In genomic region chr7:45037720-45038361, GRCm38 (mm10) we compare ENCODE assay signal across 8 mouse cellular contexts. TPM values are rescaled to one million over a fixed set of nuclear protein-coding genes. Genes with fewer than 3 reads are reported as not detected.
DNase-seq lines count a peak whose midpoint lies in the region; ATAC-seq and TF ChIP-seq lines count a peak whose summit lies in the region.

No protein-coding gene starts in this region.

- ATAC-seq in forebrain, embryonic 11.5 days (replicated peaks; ENCODE audit: low FRiP score) = no peak
- no peak for ATAC-seq in forebrain, embryonic 14.5 days
- no peak for ATAC-seq in embryonic facial prominence, embryonic 11.5 days (replicated peaks; ENCODE audit: insufficient number of reproducible peaks, low FRiP score, low TSS enrichment, low read depth)
- 0 out of 2 replicates have a peak, but pooled peaks have one; percentile 66 for ATAC-seq in liver, embryonic 11.5 days (replicated peaks; ENCODE audit: low FRiP score)

- no peak overlapping the region for H3K4me2 ChIP-seq in forebrain, embryonic 11.5 days (ENCODE audit: low read depth, low read length, severe bottlenecking)
- no peak overlapping the region for H3K4me2 ChIP-seq in forebrain, embryonic 14.5 days (ENCODE audit: low read length)
- H3K4me2 ChIP-seq in embryonic facial prominence, embryonic 11.5 days (ENCODE audit: low read depth, low read length) = no peak overlapping the region
- H3K4me2 ChIP-seq in liver, embryonic 11.5 days = no peak overlapping the region

- peak; percentile 77 for DNase-seq in forebrain, embryonic 11.5 days (ENCODE audit: low spot score)
- DNase-seq in forebrain, embryonic 14.5 days (ENCODE audit: low spot score) = no peak
- DNase-seq in thymus, adult 2 months = peak; percentile 80
- no peak for DNase-seq in thymus, adult 18-20 months
- peak; percentile 64 for DNase-seq in embryonic facial prominence, embryonic 11.5 days (ENCODE audit: low spot score)
- peak; percentile 66 for DNase-seq in liver, embryonic 11.5 days (ENCODE audit: low spot score)
- DNase-seq in retina, embryonic 14.5 days (ENCODE audit: low spot score) = peak; percentile 64
- no peak for DNase-seq in urinary bladder, adult 2 months (ENCODE audit: low spot score)

- peaks cover 45% of the 10 kb centered on the region for H3K36me3 ChIP-seq in forebrain, embryonic 11.5 days (ENCODE audit: control insufficient read depth, insufficient read depth, low read length)
- peaks cover 99% of the 10 kb centered on the region for H3K36me3 ChIP-seq in forebrain, embryonic 14.5 days (ENCODE audit: control insufficient read depth, insufficient read depth, low read length)
- peaks cover 68% of the 10 kb centered on the region for H3K36me3 ChIP-seq in thymus, adult 2 months (ENCODE audit: control insufficient read depth, insufficient read depth, low read length)
- peaks cover 34% of the 10 kb centered on the region for H3K36me3 ChIP-seq in embryonic facial prominence, embryonic 11.5 days (replicated peaks; ENCODE audit: control insufficient read depth, insufficient read depth, low read depth, low read length)
- H3K36me3 ChIP-seq in liver, embryonic 11.5 days (ENCODE audit: control insufficient read depth, insufficient read depth, low read length) = peaks cover 75% of the 10 kb centered on the region

- no peak overlapping the region for H3K9ac ChIP-seq in forebrain, embryonic 11.5 days (ENCODE audit: low read length)
- no peak overlapping the region for H3K9ac ChIP-seq in forebrain, embryonic 14.5 days (ENCODE audit: low read length)
- no peak overlapping the region for H3K9ac ChIP-seq in embryonic facial prominence, embryonic 11.5 days (replicated peaks; ENCODE audit: low read length)
- H3K9ac ChIP-seq in liver, embryonic 11.5 days (ENCODE audit: low read depth, low read length) = no peak overlapping the region

- TF ChIP-seq CTCF in thymus, adult 2 months (IDR thresholded peaks at IDR 0.05; ENCODE audit: borderline replicate concordance, control insufficient read depth, extremely low read depth, insufficient read depth, low read length, poor library complexity) = peak; percentile 84; the same call in 1 of the 2 replicates

- H3K9me3 ChIP-seq in forebrain, embryonic 11.5 days (ENCODE audit: control insufficient read depth, low read length) = no peaks in the 10 kb centered on the region
- no peaks in the 10 kb centered on the region for H3K9me3 ChIP-seq in forebrain, embryonic 14.5 days (replicated peaks; ENCODE audit: control insufficient read depth, low read length)
- H3K9me3 ChIP-seq in embryonic facial prominence, embryonic 11.5 days (replicated peaks; ENCODE audit: control insufficient read depth, low read length) = no peaks in the 10 kb centered on the region
- no peaks in the 10 kb centered on the region for H3K9me3 ChIP-seq in liver, embryonic 11.5 days (ENCODE audit: control insufficient read depth, low read length)

- H3K4me3 ChIP-seq in forebrain, embryonic 11.5 days (ENCODE audit: low read depth, low read length) = no peak overlapping the region
- H3K4me3 ChIP-seq in forebrain, embryonic 14.5 days (ENCODE audit: low read depth, low read length) = no peak overlapping the region
- H3K4me3 ChIP-seq in thymus, adult 2 months (ENCODE audit: control insufficient read depth, insufficient read depth, low read length) = no peak overlapping the region
- H3K4me3 ChIP-seq in embryonic facial prominence, embryonic 11.5 days (ENCODE audit: low read depth, low read length) = no peak overlapping the region
- H3K4me3 ChIP-seq in liver, embryonic 11.5 days (ENCODE audit: low read depth, low read length) = no peak overlapping the region; the same call in 1 of the 2 replicates

- no peaks in the 10 kb centered on the region for H3K27me3 ChIP-seq in forebrain, embryonic 11.5 days (ENCODE audit: control insufficient read depth, insufficient read depth, low read length)
- no peaks in the 10 kb centered on the region for H3K27me3 ChIP-seq in forebrain, embryonic 14.5 days (replicated peaks; ENCODE audit: control insufficient read depth, insufficient read depth, low read length)
- H3K27me3 ChIP-seq in thymus, adult 2 months (ENCODE audit: control insufficient read depth, insufficient read depth, low read length) = no peaks in the 10 kb centered on the region
- H3K27me3 ChIP-seq in embryonic facial prominence, embryonic 11.5 days (ENCODE audit: control insufficient read depth, insufficient read depth, low read length) = no peaks in the 10 kb centered on the region
- no peaks in the 10 kb centered on the region for H3K27me3 ChIP-seq in liver, embryonic 11.5 days (replicated peaks; ENCODE audit: control insufficient read depth, insufficient read depth, low read length)

- TF ChIP-seq POLR2A in thymus, adult 2 months (IDR thresholded peaks at IDR 0.05; ENCODE audit: control insufficient read depth, extremely low read depth, insufficient read depth, low read length, poor library complexity) = no peak

- H3K27ac ChIP-seq in forebrain, embryonic 11.5 days (ENCODE audit: low read depth, low read length) = no peak overlapping the region
- no peak overlapping the region for H3K27ac ChIP-seq in forebrain, embryonic 14.5 days (ENCODE audit: low read depth, low read length)
- no peak overlapping the region for H3K27ac ChIP-seq in thymus, adult 2 months (ENCODE audit: control insufficient read depth, insufficient read depth, low read length)
- no peak overlapping the region for H3K27ac ChIP-seq in embryonic facial prominence, embryonic 11.5 days (replicated peaks; ENCODE audit: low read depth, low read length)
- H3K27ac ChIP-seq in liver, embryonic 11.5 days (ENCODE audit: low read depth, low read length) = no peak overlapping the region

- H3K4me1 ChIP-seq in forebrain, embryonic 11.5 days (replicated peaks; ENCODE audit: control insufficient read depth, insufficient read depth, low read length) = no peaks in the 10 kb centered on the region
- H3K4me1 ChIP-seq in forebrain, embryonic 14.5 days (ENCODE audit: control insufficient read depth, insufficient read depth, low read length) = no peaks in the 10 kb centered on the region
- H3K4me1 ChIP-seq in thymus, adult 2 months (replicated peaks; ENCODE audit: control insufficient read depth, insufficient read depth, low read length) = no peaks in the 10 kb centered on the region
- no peaks in the 10 kb centered on the region for H3K4me1 ChIP-seq in embryonic facial prominence, embryonic 11.5 days (ENCODE audit: control insufficient read depth, insufficient read depth, low read length)
- no peaks in the 10 kb centered on the region for H3K4me1 ChIP-seq in liver, embryonic 11.5 days (replicated peaks; ENCODE audit: control insufficient read depth, insufficient read depth, low read length)

- whole genome bisulfite sequencing in forebrain, embryonic 11.5 days = 74% methylated on average over 7 of the region's 7 CpGs
- WGBS in forebrain, embryonic 14.5 days = 76% methylated on average over 7 of the region's 7 CpGs
- 62% methylated on average over 7 of the region's 7 CpGs for WGBS in thymus, adult 2 months
- WGBS in embryonic facial prominence, embryonic 11.5 days = 72% methylated on average over 7 of the region's 7 CpGs
- WGBS in liver, embryonic 11.5 days = 63% methylated on average over 7 of the region's 7 CpGs

RNA-seq across cellular contexts. Expression of gene Prr12, which starts 14.8 kb away (rescaled TPM):
- polyA plus RNA-seq in forebrain, embryonic 11.5 days (2014; fragmentation: Nextera tagmentation; extraction: Ambion mirVana) = 16.1 and 19.2 TPM in 2 replicates
- 13.6 and 16.0 TPM in 2 replicates for polyA plus RNA-seq in forebrain, embryonic 14.5 days (2014; fragmentation: Nextera tagmentation; extraction: Ambion mirVana)
- polyA plus RNA-seq in thymus, adult 2 months (2012; rRNA removed) = 32.7 and 43.5 TPM in 2 replicates
- 10.9 and 11.8 TPM in 2 replicates for polyA plus RNA-seq in embryonic facial prominence, embryonic 11.5 days (2014; fragmentation: Nextera tagmentation; extraction: Ambion mirVana)
- polyA plus RNA-seq in liver, embryonic 11.5 days (2014; fragmentation: Nextera tagmentation; extraction: Ambion mirVana) = 7.3 and 8.7 TPM in 2 replicates
- 5.1 and 18.2 TPM in 2 replicates for polyA plus RNA-seq in urinary bladder, adult 2 months (2012; rRNA removed)

RNA-seq across cellular contexts. Expression of gene Rras, which starts 20.1 kb away (rescaled TPM):
- 15.5 and 16.6 TPM in 2 replicates for polyA plus RNA-seq in forebrain, embryonic 11.5 days (2014; fragmentation: Nextera tagmentation; extraction: Ambion mirVana)
- polyA plus RNA-seq in forebrain, embryonic 14.5 days (2014; fragmentation: Nextera tagmentation; extraction: Ambion mirVana) = 11.4 and 14.7 TPM in 2 replicates
- 41.7 and 62.3 TPM in 2 replicates for polyA plus RNA-seq in thymus, adult 2 months (2012; rRNA removed)
- polyA plus RNA-seq in embryonic facial prominence, embryonic 11.5 days (2014; fragmentation: Nextera tagmentation; extraction: Ambion mirVana) = 18.5 and 23.9 TPM in 2 replicates
- polyA plus RNA-seq in liver, embryonic 11.5 days (2014; fragmentation: Nextera tagmentation; extraction: Ambion mirVana) = 19.3 and 21.6 TPM in 2 replicates
- 383 and 414 TPM in 2 replicates for polyA plus RNA-seq in urinary bladder, adult 2 months (2012; rRNA removed)

RNA-seq across cellular contexts. Expression of gene Scaf1, which starts 21.7 kb away (rescaled TPM):
- 59.9 and 60.2 TPM in 2 replicates for polyA plus RNA-seq in forebrain, embryonic 11.5 days (2014; fragmentation: Nextera tagmentation; extraction: Ambion mirVana)
- 40.5 and 47.8 TPM in 2 replicates for polyA plus RNA-seq in forebrain, embryonic 14.5 days (2014; fragmentation: Nextera tagmentation; extraction: Ambion mirVana)
- polyA plus RNA-seq in thymus, adult 2 months (2012; rRNA removed) = 118 and 131 TPM in 2 replicates
- 40.0 and 41.1 TPM in 2 replicates for polyA plus RNA-seq in embryonic facial prominence, embryonic 11.5 days (2014; fragmentation: Nextera tagmentation; extraction: Ambion mirVana)
- polyA plus RNA-seq in liver, embryonic 11.5 days (2014; fragmentation: Nextera tagmentation; extraction: Ambion mirVana) = 37.5 and 40.1 TPM in 2 replicates
- 58.4 and 63.5 TPM in 2 replicates for polyA plus RNA-seq in urinary bladder, adult 2 months (2012; rRNA removed)

RNA-seq across cellular contexts. Expression of gene Nosip, which starts 24.4 kb away (rescaled TPM):
- polyA plus RNA-seq in forebrain, embryonic 11.5 days (2014; fragmentation: Nextera tagmentation; extraction: Ambion mirVana) = 52.6 and 64.0 TPM in 2 replicates
- polyA plus RNA-seq in forebrain, embryonic 14.5 days (2014; fragmentation: Nextera tagmentation; extraction: Ambion mirVana) = 70.4 and 71.8 TPM in 2 replicates
- 159 and 165 TPM in 2 replicates for polyA plus RNA-seq in thymus, adult 2 months (2012; rRNA removed)
- 59.2 and 63.8 TPM in 2 replicates for polyA plus RNA-seq in embryonic facial prominence, embryonic 11.5 days (2014; fragmentation: Nextera tagmentation; extraction: Ambion mirVana)
- 60.9 and 63.0 TPM in 2 replicates for polyA plus RNA-seq in liver, embryonic 11.5 days (2014; fragmentation: Nextera tagmentation; extraction: Ambion mirVana)
- 59.9 and 69.6 TPM in 2 replicates for polyA plus RNA-seq in urinary bladder, adult 2 months (2012; rRNA removed)

RNA-seq across cellular contexts. Expression of gene Prrg2, which starts 24.6 kb away (rescaled TPM):
- polyA plus RNA-seq in forebrain, embryonic 11.5 days (2014; fragmentation: Nextera tagmentation; extraction: Ambion mirVana) = 14.2 and 18.4 TPM in 2 replicates
- 12.0 and 13.4 TPM in 2 replicates for polyA plus RNA-seq in forebrain, embryonic 14.5 days (2014; fragmentation: Nextera tagmentation; extraction: Ambion mirVana)
- 32.4 and 40.5 TPM in 2 replicates for polyA plus RNA-seq in thymus, adult 2 months (2012; rRNA removed)
- 17.9 and 20.3 TPM in 2 replicates for polyA plus RNA-seq in embryonic facial prominence, embryonic 11.5 days (2014; fragmentation: Nextera tagmentation; extraction: Ambion mirVana)
- 12.0 and 12.4 TPM in 2 replicates for polyA plus RNA-seq in liver, embryonic 11.5 days (2014; fragmentation: Nextera tagmentation; extraction: Ambion mirVana)
- polyA plus RNA-seq in urinary bladder, adult 2 months (2012; rRNA removed) = 37.6 and 46.5 TPM in 2 replicates

Comparison
In these comparisons a context has a peak if more than half of its experiments do, and no peak if none do; other contexts are left out.
1. DNase-seq: peak in forebrain, embryonic 11.5 days (single experiment), thymus, adult 2 months (single experiment), embryonic facial prominence, embryonic 11.5 days (single experiment), liver, embryonic 11.5 days (single experiment) and retina, embryonic 14.5 days (single experiment); none in forebrain, embryonic 14.5 days (single experiment), thymus, adult 18-20 months (0 of 2) and urinary bladder, adult 2 months (single experiment).